Mouse (Mus musculus) spleen, adult 12 weeks (tissue): Measurements from ENCODE around the gene Aldh8a1.

Experiments used
- DNase-seq: peaks from one replicate; pipeline ENCODE4 v3.0.0; 2022; ENCODE audit warnings: low spot score

Gene Aldh8a1

DNA sequence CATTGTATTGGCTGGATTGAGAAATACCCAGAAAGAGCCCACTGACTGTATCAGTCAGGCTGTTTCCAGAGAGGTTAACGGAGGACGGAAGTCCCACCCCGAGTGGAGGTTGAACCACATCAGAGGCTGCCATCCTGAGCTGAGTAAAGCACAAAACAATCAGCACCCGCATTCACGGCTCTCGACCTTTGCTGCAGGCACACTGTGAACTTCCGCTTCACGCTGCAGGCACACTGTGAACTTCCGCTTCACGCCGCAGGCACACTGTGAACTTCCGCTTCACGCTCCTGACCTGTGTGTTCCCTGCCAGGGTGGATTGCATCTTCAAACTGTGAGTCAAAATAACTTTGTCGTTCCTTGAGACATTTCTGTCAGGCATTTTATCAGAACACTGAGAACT lies 42.1 kb downstream of the Aldh8a1 start:
- no peak for DNase-seq

DNA sequence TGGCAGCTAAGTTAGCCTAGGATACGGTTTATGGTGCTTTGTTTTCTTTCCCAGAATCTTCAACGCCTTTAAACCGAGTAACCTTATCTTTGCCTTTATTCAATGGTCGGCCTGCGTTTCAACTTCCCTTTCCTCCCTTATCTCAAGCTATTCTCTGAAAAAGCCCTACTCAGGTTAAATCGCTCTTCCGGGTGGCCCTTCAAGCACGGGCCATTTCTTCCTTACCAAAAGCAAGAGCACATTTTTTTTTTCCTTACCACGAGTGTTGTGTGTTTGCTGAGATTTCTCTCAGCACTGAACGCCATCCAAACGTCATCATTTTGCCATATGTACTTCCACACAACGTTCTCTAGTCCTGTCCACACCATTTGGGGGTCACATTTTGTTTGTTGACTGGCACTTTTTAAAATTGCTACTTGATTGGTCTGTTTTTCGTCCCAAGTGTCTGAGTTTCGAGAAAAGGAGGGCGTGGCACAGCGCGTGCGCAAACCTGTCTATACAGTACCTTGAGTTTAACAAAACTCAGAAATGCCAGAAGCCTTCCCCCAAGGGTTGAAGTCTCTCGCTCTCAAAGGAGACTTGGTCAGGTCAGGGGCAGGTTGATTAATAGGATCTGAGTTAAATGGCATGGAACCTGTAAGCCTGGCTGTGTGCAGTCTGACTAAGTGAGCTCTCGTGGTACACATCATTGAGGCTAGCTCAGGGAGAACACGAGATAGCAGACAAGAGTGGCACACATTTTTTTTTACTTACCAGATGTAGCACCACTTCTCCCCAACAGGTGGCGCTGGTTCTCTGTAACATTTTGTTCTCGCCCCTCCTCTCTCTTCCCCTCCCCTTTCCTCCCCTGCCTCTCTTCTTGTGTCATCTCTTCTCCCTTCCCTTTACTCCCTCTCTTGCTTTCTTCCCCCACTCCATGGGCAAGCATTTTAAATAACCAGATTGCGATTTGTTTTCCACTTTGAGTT lies 43.6 kb downstream of the Aldh8a1 start:
- DNase-seq = no peak

- DNase-seq = no peak
Measured at GRCm38 (mm10) chr10:21426515-21426914, 49.4 kb downstream of the Aldh8a1 start.

- DNase-seq = no peak
Measured at GRCm38 (mm10) chr10:21427996-21428395, 50.9 kb downstream of the Aldh8a1 start.

DNA sequence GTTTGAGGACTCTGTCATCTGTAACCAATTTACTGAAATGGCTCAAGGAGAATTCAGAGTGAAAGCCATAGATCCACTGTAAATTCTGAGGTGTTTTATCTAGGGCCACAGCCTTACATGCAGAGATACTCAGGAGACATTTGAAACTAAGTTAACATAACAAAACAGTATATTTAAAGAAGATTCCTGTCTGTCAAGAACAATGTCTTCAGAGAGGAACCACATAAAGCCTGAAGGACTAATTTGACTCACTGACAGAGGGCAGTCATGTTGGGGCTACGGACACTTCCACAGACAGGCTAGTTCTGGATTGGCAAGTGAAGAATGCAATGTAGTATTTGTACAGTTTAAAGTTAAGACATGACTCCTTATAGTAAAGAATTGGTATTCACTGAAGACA lies 62.2 kb downstream of the Aldh8a1 start:
- no peak for DNase-seq

- DNase-seq = no peak
Measured at GRCm38 (mm10) chr10:21441020-21441419, 63.9 kb downstream of the Aldh8a1 start.

- DNase-seq = no peak
Measured at GRCm38 (mm10) chr10:21441690-21442089, 64.6 kb downstream of the Aldh8a1 start.

GRCm38 (mm10) chr10:21443646-21444324 lies 66.7 kb downstream of the Aldh8a1 start:
- DNase-seq = no peak

DNA sequence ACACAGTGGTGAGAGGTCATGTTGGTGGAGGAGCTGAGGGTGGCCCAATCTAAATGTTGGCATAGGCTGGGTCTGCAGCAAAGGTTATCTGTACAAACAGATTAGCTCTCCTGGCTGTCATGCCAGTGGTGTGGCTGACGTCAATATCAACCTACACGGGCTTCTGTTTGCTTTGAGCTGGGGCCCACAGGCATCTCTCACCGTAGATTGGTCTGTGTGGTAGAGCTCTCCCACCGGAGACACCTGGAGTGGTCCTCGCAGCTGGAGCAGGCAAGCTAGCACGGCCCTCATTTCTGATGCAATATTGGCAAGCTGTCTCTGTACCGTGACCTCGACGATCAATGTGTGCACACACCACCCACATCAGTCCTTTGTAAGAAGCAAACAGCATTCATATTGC lies 67.3 kb downstream of the Aldh8a1 start:
- DNase-seq = no peak
